Mouse (Mus musculus): ENCODE measurements around the gene Prrc2a.

Prrc2a gene

DNA sequence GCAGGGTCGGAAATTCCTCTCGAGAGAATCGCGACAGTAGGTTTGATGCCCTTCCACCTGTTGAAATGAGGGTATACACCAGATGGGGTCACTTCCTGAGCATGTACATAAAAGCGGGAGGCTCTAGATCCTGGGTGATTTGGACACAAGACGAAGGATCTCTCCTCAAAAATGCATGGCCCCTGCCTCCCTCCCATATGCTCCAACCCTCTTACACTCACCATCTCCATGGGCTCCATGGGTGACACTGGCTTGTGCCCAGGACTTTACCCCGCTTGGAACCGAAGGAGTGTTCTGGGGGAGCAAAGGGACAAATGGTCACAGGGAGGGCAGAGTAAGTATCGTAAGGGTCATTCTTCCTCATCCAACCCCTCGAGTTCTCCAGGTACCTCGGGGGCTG is 3.3 kb downstream of the Prrc2a start:
- DNase-seq: no peak

DNA sequence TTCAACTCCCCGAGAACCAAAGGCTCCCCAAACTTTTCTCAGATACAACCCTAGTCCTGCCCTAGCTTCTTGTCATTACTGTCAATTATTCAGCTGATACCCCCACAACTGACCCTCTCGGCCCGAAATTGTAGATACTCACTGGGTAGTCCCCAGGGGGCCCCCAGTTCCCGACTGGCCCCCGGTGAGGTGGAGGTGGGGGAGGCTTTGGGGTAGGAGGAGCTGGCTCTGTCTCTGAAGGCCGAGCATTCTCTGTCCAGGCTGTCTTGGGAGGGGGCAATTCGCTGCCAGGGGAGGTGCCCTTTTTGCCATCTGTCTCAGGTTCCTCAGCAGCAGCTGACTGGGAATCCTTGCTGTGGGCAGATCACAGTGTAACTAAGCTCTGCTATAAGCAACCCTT is 5.1 kb downstream of the Prrc2a start:
- DNase-seq: no peak

DNA sequence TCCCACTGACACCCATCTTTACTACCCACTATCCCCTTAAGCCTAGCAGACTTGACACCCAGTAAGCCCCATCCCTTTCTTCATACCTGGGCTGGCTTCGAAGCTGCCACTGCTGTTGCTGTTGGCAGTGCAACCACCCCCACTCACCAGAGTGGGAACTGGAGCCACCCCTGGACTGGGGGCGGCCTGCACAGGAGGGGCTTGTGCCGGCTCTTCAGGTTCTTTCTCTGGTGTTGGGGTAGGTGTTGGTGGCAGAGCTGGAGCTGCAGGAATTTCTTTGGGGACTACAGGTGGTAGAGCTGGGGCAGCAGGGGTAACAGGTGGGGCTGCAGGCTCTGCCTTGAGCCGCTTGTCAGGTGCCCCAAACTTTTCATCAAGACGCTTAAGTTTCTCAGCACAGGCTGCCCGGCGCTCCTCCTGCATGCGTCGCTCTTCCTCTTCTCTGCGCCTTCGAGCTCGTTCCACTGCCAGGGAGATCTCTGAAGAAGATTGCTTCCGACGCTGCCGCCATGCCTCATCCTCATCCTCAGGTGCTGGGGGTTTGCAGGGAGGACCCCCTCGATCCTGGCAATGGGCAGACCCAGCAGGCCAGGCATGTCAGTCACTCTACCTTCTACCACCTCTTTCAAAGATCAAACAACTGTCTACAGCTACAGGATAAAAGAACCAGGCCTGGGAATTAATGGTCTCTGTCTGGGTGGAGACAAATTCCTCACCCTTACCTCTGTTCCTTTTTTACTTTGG is 5.7 kb downstream of the Prrc2a start:
- no peak for DNase-seq

DNA sequence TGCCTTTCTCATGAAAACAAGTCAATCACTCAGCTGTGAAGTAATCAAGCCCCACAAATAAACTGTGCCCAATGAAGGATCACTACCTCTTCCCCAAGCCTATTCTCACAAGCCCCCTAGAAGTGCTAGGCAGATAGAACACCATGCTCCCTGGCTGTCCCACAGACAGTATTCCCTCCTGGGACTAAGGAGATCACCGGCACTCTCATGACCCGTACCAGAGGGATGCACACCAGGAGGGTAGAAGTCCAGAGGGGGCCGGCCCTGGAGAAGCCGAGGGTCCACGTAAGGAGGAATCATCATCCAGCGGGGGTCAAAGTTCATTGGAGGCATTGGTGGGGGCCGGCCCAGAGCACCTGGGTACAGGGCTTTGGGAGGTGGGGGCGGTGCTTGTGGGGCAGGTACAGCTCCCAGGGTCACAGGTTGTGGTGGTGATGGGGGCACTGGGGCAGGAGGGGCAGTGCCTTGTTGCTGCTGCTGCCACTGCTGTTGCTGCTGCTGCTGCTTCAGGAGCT is 7.0 kb downstream of the Prrc2a start:
- no peak for DNase-seq

DNA sequence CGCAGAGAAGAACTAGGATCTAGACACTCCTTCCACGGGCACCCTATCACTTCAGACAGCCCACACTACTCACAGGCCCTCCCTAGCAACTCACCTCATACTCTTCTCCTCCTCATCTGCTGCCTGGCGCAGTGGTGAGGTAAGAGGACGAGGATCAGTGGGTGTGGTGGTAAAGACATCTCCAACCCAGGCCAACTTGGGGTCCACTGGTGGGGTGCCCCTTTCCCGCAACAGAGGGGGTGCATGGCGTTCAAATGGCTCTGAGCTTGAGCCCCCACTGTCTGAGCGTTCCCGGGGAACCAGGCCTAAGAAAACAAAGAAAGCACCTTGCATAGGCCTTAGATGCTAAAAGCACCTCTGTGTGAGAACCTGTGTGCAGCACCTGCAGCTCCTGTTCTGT is 7.4 kb downstream of the Prrc2a start:
- DNase-seq: no peak

DNA sequence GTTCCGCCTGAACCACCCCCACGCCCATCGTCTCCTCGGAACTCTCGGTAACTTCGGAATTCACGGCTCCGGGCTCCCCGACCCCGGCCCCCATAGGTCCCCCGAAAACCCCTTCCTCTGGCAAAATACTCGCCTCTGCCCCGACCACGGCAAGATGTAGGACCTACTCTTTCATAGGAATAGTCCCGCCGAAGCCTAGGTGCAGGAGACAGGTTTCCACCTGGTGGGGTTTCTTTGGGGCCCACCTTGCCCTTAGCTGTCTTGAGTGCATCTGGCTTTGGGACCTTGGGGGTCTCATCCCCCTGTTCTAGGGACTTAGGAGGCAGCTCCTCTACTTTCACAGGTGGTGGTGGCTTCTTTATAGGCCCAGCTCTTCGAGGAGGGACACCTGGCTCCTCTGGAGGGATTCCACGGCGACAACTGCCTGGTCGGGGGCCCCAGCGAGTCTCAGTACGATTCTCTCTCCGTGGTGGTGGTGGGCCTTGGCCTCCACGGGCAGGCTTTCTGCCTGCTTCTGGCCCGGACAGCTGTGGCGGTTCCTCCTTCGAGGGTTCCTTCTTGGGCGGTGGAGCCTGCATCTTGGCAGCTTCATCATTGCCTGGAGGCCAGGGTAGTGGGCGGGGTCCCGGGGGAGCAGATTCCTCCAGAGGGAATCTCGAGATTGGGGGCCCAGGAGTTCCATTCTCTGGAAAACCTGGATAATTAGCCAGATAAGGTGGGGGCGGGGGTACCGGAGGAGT is 8.1 kb downstream of the Prrc2a start:
- no peak for DNase-seq

DNA sequence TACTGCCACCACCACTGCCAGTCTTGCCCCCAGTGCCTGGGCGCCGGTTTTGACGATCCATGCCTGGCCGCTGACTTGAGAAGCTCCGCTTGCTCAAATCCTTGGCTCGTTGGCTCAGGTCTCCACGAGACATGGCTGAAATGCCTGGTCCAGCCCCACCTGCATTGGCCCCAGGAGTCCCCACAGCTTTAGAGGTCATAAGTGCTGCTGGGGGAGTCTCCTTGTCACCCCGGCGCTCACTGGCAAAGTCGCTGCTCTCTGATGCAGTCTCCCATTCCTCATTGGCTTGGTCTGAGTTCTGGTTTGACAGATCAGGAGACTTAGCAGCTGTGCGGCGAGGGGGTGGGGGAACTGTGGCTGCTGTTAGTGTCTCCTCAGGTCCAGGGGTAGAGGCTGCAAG is 9.2 kb downstream of the Prrc2a start:
- no peak for DNase-seq

DNA sequence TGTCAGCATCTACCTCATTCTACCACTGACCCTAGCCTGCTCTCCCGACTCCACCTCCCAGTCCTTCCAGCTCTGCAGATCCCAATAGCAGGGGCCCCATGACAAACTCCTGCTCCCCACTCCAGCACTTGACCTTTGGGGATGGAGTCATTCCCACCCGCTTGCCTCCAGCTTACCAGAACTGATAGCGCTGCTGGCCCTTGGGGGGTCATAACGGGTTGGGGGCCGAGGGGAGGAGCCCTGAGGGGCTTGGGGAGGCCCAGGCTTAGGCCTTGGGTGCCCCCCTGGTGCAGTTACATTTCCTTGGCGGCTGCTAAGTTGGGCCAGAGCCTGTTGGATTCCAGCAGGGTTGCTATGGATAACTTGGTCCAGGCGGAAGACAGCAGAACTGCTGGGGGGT is 10.1 kb downstream of the Prrc2a start:
- DNase-seq: no peak

DNA sequence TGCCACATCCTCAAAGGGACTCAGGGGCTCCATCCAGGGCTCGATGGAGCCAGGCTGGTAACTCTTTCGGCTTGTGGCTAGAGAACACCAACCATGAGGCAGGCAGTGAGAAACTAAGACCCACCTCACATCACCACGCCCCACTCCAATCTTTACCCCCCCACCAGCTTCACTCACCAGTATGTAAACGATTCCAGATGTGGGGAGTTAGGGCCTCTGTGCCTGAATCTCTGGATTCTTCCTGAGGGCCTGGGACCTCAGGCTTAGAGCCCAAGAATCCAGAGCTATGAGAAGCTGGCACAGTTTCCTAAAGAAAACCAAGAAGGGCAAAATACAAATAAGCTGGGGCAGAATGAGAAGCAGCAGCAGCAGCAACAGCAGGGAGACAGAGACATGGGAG is 10.8 kb downstream of the Prrc2a start:
- DNase-seq: no peak

DNA sequence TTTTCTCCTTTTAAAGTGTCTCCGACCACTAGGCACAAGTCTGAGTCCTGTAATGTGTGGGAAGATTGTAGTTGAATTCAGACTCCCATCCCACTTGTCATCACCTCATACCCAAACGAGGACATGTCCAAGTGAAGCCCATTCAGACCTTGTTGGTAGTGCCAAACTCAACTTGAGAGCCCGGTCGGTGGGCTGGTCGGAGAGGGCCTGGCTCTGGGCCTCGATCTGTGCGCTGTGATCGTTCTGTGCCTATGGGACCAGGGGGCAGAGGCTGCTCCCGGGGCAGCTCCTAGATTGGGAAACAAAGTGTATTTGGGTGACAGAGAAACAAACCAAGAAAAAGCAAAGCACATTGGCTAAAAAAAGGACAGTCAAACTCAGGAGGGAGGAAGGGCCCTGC is 11.6 kb downstream of the Prrc2a start:
- DNase-seq: no peak

DNA sequence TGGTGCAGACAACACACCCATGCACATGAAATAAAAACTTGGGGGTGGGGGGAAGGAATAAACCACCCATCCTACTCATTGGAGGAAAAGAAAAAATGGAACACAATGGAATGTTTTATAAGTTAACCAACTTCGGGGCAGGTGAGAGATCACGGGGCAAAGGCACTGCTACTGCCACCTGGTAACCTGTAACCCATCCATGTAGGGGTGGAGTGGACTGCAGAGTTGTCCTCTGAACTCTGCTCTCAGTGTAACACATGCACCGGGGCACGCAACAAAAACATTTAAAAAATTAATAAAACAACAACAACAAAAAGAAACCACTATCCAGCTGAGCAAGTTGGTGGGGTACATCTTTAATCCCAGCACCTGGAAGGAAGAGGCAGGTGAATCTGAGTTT is 12.6 kb downstream of the Prrc2a start:
- no peak for DNase-seq

DNA sequence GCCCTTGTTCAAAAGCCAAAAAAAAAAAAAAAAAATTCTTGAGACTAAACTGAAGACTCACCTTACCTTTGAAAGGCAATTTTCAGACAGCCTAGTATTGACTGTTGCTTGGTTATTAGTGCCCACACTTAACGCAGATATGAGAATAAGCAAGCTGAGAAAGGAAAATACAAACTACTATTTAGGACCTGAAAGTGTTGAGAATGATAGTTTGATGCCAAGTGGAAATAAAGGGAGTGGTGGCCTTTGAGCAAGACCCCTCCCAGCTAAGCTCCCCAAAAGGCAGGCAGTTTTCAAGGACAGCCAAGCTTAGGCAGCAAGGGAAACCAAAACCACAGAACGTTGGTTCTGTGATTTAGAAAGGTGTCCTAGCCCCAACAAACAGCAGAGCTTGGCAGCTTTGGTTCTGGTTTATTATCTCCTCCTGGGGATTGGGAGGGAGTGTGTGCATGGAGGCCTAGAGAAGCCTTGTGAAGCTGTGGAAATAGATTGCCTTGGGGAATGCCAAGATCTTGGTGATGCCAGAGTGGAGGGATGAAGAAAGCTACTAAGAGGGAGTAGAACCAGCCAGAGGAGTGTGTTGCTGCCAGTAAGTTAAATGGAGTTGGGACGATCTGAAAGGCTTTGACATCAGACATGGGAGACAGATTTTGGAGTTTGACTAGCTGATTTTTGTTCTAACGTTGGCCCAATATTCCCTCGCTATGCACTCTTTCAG is 16.6 kb downstream of the Prrc2a start:
- DNase-seq: no peak

DNA sequence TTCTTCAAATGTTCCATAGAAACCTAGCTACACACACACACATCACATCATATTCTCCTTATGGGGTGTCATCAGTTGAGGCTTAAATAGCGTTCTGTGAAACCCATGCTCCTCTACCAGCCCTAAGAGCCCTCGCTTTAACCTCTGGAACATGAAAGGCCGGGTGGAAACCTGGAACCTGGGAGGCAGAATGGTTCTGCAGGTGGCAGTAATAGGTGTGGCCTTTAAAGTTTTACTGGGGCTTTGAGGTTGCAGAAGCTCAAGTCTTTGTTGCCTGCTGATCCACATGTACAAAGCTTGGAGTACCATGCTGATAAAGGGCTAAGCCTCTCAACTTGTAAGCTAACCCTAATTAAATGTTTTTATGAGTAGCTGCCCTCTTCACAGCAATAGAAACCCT is 17.3 kb downstream of the Prrc2a start:
- no peak for DNase-seq

DNA sequence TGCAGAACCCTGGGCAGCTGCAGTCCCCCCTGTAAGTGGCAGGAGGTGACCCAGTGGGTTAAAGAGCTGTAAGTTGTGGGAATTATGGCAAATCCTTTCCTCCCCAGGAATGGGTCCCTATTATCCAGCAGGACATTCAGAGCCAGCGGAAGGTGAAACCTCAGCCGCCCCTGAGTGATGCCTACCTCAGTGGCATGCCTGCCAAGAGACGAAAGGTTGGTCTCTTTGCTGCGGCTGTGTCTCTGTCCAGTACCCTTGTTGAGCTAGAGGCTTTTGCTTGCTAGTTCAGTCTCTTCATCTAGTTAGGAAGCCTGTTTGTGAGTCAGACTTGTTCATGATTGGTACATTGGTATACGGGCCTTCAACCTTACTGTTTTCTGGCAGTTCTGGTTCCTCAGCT is 18.6 kb downstream of the Prrc2a start:
- no peak for DNase-seq

DNA sequence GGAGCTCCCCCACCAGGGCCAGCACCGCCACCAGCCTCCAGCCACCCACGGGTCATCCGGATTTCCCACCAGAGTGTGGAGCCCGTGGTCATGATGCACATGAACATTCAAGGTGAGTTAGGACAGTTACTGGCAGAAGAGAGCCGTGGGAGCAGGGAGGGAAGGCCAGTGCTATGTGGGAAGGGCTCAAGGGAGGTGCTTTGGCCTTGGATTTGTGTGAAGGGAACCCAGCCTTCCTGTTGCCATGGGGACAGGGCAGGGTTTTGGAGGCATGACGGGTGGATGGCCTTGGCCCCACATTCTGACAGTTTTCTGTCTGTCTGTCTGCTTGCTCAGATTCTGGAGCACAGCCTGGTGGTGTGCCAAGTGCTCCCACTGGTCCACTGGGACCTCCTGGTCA is 22.7 kb downstream of the Prrc2a start:
- DNase-seq: no peak

DNA sequence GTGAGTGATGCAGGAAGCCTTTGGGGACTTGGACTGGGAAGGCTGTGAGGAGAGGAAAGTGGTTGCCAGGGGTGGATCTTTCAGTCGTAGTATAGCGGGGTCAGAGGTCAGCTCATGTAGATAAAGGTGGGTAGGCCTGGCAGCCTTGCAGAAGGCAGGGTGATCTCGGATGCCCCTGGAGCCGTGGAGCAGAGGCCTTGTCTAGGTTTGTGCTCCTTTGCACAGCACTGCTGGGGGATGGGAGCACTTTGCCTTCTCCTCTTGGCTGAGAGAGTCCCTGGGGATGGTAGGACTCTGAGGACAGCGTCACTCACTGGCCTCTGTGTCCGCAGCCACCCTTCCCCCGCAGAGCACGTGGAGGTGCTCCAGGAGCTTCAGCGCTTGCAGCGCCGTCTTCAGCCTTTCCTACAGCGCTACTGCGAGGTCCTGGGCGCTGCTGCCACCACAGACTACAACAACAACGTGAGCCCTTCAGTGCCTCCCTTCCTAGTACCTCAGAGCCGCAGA is 24.2 kb downstream of the Prrc2a start:
- DNase-seq: no peak

DNA sequence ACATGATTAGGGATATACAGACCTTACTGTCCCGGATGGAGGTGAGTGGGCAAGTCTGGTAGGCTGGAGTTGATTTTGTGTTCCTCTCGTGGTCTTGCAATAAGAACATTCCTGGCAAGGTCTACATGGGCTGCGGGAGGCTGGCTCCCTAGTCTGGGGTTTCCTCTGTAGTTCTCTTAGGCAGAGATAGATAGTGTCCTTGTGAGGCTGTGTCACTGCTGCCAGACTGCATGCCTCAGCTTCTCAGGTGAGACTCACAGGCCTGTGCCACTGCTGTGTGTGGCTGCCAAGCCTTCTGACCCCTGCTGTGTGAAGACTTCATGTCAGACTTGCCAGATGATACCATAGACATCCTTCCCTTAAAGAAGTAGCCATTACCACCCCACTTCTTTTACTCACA is 25.4 kb downstream of the Prrc2a start:
- DNase-seq: no peak

DNA sequence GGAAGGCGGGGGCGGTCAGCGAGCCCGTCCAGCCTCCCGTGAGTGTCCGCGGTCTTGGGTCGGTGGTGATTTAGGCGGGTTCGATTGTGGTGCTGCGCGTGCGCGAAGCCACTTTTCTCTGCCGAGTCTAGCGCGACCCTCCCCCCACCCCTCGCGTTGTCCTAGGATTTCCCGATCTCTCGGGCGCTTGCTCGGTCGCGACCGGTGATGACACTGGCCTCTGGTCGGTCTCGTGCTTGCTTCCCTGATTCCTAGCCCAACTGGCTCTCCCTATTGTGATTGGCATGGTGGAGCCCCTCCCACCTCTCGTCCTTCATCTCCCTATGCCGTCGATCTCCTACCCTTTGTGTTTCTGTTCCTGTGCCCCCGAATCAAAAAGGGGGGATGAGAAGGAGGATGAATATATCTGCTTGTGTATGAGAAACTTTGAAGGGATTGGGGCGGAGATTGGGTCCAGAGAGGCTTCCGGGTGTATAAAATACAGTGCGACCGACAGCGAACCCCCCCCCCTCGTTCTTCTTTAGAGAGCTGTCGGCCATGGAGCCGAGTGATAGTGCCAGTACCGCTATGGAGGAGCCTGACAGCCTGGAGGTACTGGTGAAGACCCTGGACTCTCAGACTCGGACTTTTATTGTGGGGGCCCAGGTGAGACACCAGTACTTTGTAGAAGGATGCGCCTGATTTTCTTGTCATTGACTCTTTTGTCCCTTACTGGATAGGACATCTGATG is 28.9 kb downstream of the Prrc2a start:
- DNase-seq: no peak

DNA sequence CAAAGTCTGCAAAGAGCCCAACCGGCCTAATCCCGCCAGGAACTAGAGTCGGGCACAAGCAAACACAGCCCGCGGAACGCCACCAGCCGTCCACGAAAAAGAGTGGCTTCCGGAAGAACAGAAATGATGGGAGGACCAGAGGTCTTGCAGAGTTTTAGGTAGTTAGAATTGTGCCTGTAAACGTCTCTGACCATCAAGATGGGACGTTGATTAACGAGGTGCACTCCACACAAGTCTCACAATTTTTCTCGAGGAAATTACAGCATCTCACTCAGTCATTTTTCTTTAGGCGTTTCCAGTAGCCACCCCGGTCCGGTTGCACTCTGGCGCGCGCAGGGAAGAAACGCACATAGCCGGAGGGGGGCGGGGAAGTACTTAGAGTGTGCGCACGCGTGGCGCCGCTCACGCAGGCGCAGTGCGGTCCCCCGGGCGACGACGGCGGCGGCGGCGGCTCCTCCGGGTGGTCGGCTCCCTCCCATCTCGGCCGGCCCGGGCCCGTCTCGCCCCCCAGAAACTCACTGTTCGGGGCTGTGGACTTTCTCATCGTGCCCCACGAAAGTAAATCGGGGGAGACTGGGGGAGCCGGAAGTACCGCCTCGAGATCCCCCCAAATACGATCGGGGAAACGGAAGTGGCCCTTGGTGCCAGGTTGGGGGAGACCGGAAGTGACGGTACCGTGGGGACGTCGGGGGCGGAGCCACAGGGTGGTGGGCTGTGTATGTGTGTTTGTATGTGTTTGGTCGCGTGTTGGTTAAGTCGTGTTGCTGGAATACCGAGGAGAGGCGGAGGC is 29.7 kb downstream of the Prrc2a start, which contains the start of gene Bag6:
Bag6 (plus strand) TSS at position 378 of the 790 bp plus-strand sequence.
- DNase-seq: peak; percentile 95

DNA sequence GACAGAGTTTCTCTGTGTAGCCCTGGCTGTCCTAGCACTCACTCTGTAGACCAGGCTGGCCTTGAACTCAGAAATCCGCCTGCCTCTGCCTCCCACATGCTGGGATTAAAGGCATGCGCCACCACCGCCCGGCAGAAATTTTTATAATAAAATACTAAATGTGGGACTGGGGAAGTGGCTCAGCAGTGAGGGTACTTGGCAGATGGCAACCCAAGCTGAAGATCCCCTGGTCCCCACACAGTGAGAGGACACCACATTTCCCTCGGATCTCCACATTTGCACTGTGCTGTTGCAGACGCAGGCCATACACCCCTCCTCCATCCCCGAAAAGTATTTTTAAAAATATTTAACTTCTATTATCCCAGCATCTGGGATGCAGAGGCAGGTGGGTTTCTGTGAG is 31.2 kb downstream of the Prrc2a start:
- DNase-seq: no peak

DNA sequence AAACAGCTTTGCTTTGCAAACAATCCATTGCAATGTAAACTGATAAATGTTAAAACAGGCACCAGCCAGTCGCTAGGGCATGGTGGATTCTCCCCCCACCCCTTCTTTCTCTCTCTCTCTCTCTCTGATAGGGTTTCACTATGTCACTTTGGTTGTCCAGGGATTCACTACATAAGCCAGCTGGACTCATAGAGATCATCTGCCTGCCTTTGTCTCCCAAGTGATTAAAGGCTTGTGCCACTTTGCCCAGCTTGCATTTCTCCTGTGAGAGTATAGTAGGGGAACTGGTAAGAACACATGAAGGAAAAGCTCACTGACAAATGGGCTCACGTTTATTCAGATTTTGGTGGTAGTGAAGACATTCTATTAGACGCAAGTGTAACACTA is 32.5 kb downstream of the Prrc2a start:
- DNase-seq: no peak
